Mouse (Mus musculus) adrenal gland, adult 10 weeks (tissue): ENCODE results near the gene Zfp276. TPM values are rescaled to one million over a fixed set of nuclear protein-coding genes. Genes with fewer than 3 reads are reported as not detected.

Experiments used
- polyA plus RNA-seq: library from polyadenylated mRNA; stranded (reverse); fragments of 350-450 nt; fragmentation: Illumina TruSeq; extraction: RNeasy Lipid Tissue Mini Kit (QIAGEN cat#74804); gene quantifications from one replicate; pipeline ENCODE4 v1.2.3, GENCODE M21; 2014; ENCODE audit warnings: low read depth, low replicate concordance

Gene Zfp276
- 2.2 TPM for polyA plus RNA-seq

GRCm38 (mm10) chr8:123254099-123254885 is at the start of gene Zfp276, which contains the start of gene Vps9d1:
Gene Zfp276, plus strand, starts transcription at chr8:123254195.
Gene Vps9d1, minus strand, starts transcription at chr8:123254348.

DNA sequence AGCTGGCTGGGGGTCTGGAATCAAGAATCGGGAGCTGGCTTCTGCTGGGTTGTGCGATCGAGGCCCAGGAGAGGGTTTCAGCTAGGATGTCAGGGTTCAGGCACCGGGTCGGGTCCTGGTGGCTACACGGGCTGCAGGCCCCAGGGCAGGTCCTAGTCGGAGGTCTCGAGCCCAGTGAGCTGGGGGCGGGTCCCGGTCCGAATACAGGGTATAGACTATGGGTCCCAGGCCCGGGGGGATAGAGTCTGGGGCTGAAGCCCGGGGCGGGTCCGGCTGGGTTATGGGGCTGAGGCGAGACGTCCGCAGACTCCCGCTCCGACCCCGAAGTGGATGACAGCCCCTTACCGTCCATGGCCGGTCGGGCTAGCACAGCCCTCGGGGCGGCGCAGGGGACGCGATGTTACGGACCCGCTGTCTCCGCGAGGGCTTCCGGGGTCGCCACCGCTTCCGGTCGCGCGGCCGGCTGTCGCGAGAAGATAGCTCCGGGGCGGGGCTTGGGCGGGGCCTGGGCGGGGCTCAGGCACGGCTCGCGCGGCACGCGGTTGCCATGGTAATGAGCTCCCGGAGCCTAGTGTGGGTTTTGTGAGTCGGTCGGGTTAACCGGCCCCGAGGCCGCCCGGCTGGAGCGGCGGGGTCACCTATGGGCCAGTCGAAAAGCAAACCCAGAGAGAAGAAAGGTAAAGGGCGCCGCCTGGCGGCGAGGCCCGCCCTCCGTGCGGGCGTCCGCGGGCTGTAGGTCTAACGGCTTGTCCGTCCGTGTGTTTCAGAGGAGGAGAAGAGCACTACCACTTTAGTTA is 41.5 kb upstream of the Zfp276 start, which contains the start of the genes Chmp1a and Spata33:
TSS of gene Chmp1a (minus strand) at position 443 of the 797 bp plus-strand sequence.
TSS of gene Spata33 (plus strand) at position 512 of the 797 bp plus-strand sequence.

DNA sequence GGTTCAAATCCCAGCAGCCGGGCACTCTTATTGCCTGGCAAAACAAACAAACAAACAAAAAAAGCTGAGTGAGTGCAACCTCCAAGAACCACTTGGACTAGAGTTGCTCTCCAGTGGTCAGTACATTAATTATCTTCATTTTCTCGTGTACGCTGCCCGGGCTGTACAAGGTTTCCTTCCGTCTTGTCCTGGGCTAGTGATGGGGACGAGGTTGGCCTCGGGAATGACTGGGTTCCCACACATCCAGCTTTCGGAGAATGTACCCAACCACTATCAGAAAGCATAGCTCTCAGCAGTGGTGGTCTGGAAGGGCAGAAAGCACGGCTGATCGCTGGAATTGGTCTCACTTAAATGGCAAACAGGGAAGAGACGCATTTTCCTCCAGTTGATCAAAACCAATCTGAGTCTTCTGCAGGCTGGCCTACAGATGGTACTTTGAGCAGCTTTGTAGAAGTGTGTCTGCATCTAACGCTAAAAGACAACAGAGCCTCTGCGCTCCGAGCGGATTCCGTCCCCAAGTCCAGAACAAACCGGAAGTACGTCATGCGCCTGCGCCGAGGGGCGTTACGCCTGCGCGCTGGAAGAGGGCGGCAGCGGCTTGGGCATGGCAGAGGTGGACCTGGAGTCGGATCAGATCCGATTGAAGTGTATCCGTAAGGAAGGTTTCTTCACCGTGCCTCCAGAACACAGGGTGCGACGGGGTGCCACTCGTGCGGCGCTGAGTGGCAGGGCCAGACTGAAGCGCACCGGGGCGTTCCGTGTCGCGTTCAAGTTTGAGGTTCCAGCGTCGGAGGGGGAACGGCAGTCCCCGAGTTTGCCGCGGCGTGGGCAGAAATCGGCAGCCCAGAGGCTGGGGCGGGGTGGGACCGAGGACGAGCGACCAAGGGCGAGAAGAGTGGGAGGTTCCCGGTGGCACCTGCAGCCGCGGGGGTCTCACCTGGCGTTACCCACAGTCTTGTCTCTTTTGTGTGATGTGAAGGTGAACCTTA is 29.4 kb upstream of the Zfp276 start, which contains the start of gene Cdk10:
TSS of gene Cdk10 (plus strand) at position 565 of the 989 bp plus-strand sequence.

DNA sequence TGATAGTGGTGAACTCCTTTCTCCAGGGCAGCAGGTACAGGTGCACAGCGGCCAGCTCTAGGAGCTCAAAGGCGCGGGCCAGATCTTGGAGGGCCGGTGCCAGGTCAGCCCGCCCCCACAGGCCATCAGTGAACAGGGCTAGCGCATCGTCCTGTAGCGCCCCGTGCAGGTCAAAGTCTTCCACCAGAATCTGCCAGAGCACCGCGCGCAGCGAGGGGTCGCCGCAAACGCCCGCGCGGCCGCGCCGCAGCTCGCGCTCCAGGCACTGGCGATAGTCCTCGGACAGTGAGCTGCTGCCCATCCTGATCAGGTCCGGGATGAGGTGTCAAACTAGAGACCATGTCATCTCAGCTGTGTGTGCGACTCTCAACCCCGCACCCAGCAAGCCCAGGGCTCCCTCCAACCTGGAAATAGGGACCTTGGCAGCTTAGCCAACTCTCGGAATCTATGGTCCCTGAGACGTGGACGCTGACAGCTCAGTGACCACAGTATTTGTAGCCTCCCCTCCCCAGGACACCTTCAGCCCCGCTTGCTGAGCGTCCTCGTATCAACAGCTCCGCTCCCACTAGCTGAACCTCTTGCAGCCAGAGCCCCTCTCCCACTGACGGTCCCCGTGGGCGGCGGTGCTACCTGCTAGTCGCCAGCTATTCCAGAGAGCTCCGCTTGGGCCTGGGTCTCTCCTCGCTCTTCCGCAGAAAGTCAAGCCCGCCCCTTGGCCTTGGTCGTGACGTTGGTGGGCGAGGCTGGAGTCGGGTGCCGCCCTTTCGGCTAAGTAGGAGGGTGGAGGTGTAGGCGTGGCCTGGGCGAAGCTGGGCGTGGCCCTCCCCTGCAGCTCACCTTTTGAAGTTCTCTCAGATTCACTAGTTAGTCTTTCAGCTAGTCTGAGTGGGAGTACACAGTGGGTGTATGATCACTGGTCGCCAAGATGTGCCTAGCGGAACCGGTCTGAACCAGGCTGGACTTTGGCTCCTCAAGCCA is 18.2 kb upstream of the Zfp276 start, which contains the start of gene Spata2l:
TSS of gene Spata2l (minus strand) at position 714 of the 978 bp plus-strand sequence.

DNA sequence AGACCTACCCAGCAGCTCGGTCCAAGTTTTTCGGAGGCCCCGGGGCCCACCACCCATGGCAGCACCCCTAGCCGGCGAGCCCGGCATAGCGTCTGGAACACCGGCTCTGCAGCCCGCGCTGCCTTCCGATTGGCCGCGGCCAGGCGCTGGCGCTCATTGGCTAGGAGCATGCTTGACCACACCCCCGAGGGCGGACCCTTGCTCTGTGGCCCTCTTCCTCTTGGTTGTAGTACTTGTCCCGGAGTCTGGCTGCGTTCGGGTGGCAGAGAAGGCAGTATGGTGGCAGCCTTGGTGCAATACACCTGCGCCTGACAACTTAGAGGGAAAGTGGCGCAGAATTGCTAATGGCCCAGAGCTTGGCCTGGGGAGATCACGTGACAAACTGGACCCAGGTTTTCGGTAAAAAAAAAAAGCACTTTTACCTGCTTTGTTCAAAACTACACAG is 64.5 kb downstream of the Zfp276 start, which contains the start of gene Fanca:
TSS of gene Fanca (minus strand) at position 110 of the 445 bp plus-strand sequence.

Other genes with a start within 250 kb of the Zfp276 start
- 67.5 TPM for gene Ankrd11, start 211.9 kb upstream of the Zfp276 start, polyA plus RNA-seq
- 32.2 TPM for gene Spg7, start 191.3 kb upstream of the Zfp276 start, polyA plus RNA-seq
- gene Rpl13, start 151.8 kb upstream of the Zfp276 start, polyA plus RNA-seq = 71.7 TPM
- gene Cpne7, start 136.8 kb upstream of the Zfp276 start, polyA plus RNA-seq = not detected
- 0.99 TPM for gene Sult5a1, start 95.9 kb upstream of the Zfp276 start, polyA plus RNA-seq
- 17.1 TPM for gene Dpep1, start 68.0 kb upstream of the Zfp276 start, polyA plus RNA-seq
- gene Chmp1a, start 41.4 kb upstream of the Zfp276 start, polyA plus RNA-seq = 9.4 TPM
- gene Spata33, start 41.4 kb upstream of the Zfp276 start, polyA plus RNA-seq = 0.70 TPM
- 2.9 TPM for gene Cdk10, start 29.4 kb upstream of the Zfp276 start, polyA plus RNA-seq
- 0.58 TPM for gene Spata2l, start 18.0 kb upstream of the Zfp276 start, polyA plus RNA-seq
- gene Vps9d1, start 153 bp downstream of the Zfp276 start, polyA plus RNA-seq = 1.9 TPM
- not detected for gene Fanca, start 64.4 kb downstream of the Zfp276 start, polyA plus RNA-seq
- not detected for gene Spire2, start 78.5 kb downstream of the Zfp276 start, polyA plus RNA-seq
- 246 TPM for gene Tcf25, start 119.6 kb downstream of the Zfp276 start, polyA plus RNA-seq
- not detected for gene Mc1r, start 152.9 kb downstream of the Zfp276 start, polyA plus RNA-seq
- 0.52 TPM for gene Tubb3, start 157.2 kb downstream of the Zfp276 start, polyA plus RNA-seq
- gene Def8, start 169.3 kb downstream of the Zfp276 start, polyA plus RNA-seq = 3.0 TPM
- 13.5 TPM for gene Afg3l1, start 223.7 kb downstream of the Zfp276 start, polyA plus RNA-seq